In the genomic region with DNA sequence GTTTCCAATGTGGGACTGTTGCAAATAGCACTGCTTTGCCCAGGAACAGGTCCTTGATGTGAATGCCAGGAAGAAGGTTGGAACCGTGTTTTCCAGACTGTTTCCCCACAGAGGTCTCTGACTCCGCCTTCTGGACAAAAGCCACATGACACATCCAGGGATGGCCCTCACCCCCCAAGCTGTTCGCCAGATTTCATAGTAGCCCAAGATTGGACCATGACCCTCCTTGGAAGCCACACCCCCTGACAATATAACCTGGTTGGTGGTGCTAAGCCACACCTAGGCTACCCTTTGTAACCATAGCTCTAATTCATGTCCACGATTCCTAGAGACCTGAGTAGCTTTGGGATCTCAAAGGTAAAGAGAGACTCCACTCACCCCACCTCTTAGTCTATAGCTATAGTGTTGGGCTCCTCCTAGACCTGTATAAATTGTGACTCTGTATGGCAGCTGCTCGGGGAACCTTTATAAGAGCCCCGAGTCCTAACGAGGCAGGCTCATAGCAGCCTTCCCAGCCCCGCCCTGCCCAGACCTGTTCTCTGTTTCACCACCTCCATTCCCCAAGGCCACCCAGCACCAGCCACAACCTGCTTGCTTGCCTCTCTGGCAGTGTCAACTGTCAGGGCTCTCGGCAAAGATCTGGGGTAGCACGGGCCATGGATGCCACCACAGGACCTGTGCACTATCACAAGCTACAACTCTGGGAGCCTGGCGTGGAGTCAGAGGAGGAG, we compare ENCODE assay signal across 12 mouse cellular contexts. TPM values are rescaled to one million over a fixed set of nuclear protein-coding genes. Genes with fewer than 3 reads are reported as not detected.
DNase-seq lines count a peak whose midpoint lies in the region; ATAC-seq and TF ChIP-seq lines count a peak whose summit lies in the region.
"Had no signal": no experiment of that assay in that cellular context is flagged by ENCODE, and none has a peak within 500 bp of the region (broad histone marks: within the 10 kb centered on the region; RNA-seq: fewer than 3 reads in every experiment).

Gene Ggt6 (plus strand): TSS at position 564 of the 731 bp plus-strand sequence.

- no peaks in the 10 kb centered on the region for H3K36me3 ChIP-seq in E14TG2a.4 (ENCODE audit: insufficient read depth, low read length)
- H3K36me3 ChIP-seq in embryonic facial prominence, embryonic 14.5 days (ENCODE audit: control insufficient read depth, insufficient read depth, low read length), result no peaks in the 10 kb centered on the region
- H3K36me3 ChIP-seq: embryonic facial prominence, embryonic 13.5 days had no signal

- 52% methylated on average over 11 of the region's 11 CpGs for WGBS in embryonic facial prominence, embryonic 14.5 days

- H3K27ac ChIP-seq in embryonic facial prominence, embryonic 14.5 days (replicated peaks; ENCODE audit: low read depth, low read length), result no peak within 1 kb of the TSS
- H3K27ac ChIP-seq: embryonic facial prominence, embryonic 13.5 days; left cerebral cortex, adult 2 months had no signal

- peaks cover 38% of the 10 kb centered on the region for H3K4me1 ChIP-seq in E14TG2a.4 (replicated peaks; ENCODE audit: low read depth, low read length)
- H3K4me1 ChIP-seq in embryonic facial prominence, embryonic 14.5 days (ENCODE audit: control insufficient read depth, insufficient read depth, low read length), result no peaks in the 10 kb centered on the region

- TF ChIP-seq CTCF in E14TG2a.4 (conservative IDR thresholded peaks at IDR 0.05; ENCODE audit: low read length), result no peak

- ATAC-seq in embryonic facial prominence, embryonic 14.5 days (ENCODE audit: low read depth), result peak; percentile 67

- intact Hi-C loops in gastrocnemius, postnatal 36 days (cut with DNase I), result no loop called here

- no peak within 1 kb of the TSS for H3K9ac ChIP-seq in embryonic facial prominence, embryonic 14.5 days (ENCODE audit: low read depth, low read length)
- H3K9ac ChIP-seq: embryonic facial prominence, embryonic 13.5 days had no signal

- H3K9me3 ChIP-seq in E14TG2a.4 (ENCODE audit: low read length), result no peaks in the 10 kb centered on the region
- H3K9me3 ChIP-seq in embryonic facial prominence, embryonic 14.5 days (ENCODE audit: control insufficient read depth, low read length), result no peaks in the 10 kb centered on the region
- H3K9me3 ChIP-seq: embryonic facial prominence, embryonic 13.5 days had no signal

- no peaks in the 10 kb centered on the region for H3K27me3 ChIP-seq in E14TG2a.4 (ENCODE audit: insufficient read depth, low read length)
- H3K27me3 ChIP-seq in embryonic facial prominence, embryonic 14.5 days (replicated peaks; ENCODE audit: control insufficient read depth, insufficient read depth, low read length), result no peaks in the 10 kb centered on the region
- H3K27me3 ChIP-seq: embryonic facial prominence, embryonic 13.5 days had no signal

- DNase-seq in gastrocnemius, postnatal 25 days, result peak; percentile 35
- DNase-seq in gastrocnemius, postnatal 36 days, result no peak
- no peak for DNase-seq in embryonic facial prominence, embryonic 14.5 days (ENCODE audit: low spot score)
- DNase-seq in kidney, postnatal 25 days, result peak; percentile 88 to 92
- DNase-seq in retina, embryonic 14.5 days (ENCODE audit: low spot score), result no peak
- DNase-seq in embryo, embryonic 9.5 days (ENCODE audit: extremely low spot score), result no peak
- no peak for DNase-seq in cerebellum, postnatal 36 days
- DNase-seq: right cerebral cortex, postnatal 4 days had no signal

- no peak within 1 kb of the TSS for H3K4me2 ChIP-seq in embryonic facial prominence, embryonic 14.5 days (ENCODE audit: low read depth, low read length)
- H3K4me2 ChIP-seq: embryonic facial prominence, embryonic 13.5 days had no signal

- H3K4me3 ChIP-seq in E14TG2a.4 (replicated peaks; ENCODE audit: low read length), result peak within 1 kb of the TSS; percentile 29; the same call in 1 of the 2 replicates
- no peak within 1 kb of the TSS for H3K4me3 ChIP-seq in embryonic facial prominence, embryonic 14.5 days (ENCODE audit: low read depth, low read length)
- H3K4me3 ChIP-seq: embryonic facial prominence, embryonic 13.5 days; left cerebral cortex, adult 2 months had no signal

RNA-seq across cellular contexts. Expression of gene Ggt6, which starts in this region (rescaled TPM):
- total RNA-seq in gastrocnemius, postnatal 25 days (2021), result under 1 TPM; 0.38 TPM
- 1 to 10 TPM in 1 of 2 experiments, under 1 TPM in 1; 0.28 to 1.0 TPM for total RNA-seq in gastrocnemius, postnatal 36 days (2021)
- polyA plus RNA-seq in embryonic facial prominence, embryonic 14.5 days (2014; fragmentation: Nextera tagmentation; extraction: Ambion mirVana), result 1.8 and 2.5 TPM in 2 replicates
- polyA plus RNA-seq: heart, embryonic 14.5 days had no signal

Comparison
In these comparisons a context has a peak if more than half of its experiments do, and no peak if none do; other contexts are left out.
1. Peak in DNase-seq in gastrocnemius, postnatal 25 days; RNA of the gene not detected or under 1 TPM.
2. DNase-seq: peak in kidney, postnatal 25 days (2 of 2); none in gastrocnemius, postnatal 36 days (0 of 2), embryonic facial prominence, embryonic 14.5 days (single experiment), retina, embryonic 14.5 days (single experiment), embryo, embryonic 9.5 days (single experiment) and cerebellum, postnatal 36 days (0 of 2).